In genomic region chr1:106407963-106408440, GRCm38 (mm10) we compare ENCODE assay signal across 9 mouse cellular contexts.
A peak's percentile ranks its signal among the peaks of the same experiment; 100 is the strongest.
DNase-seq lines count a peak whose midpoint lies in the region; ATAC-seq lines count a peak whose summit lies in the region.
"Had no signal": no experiment of that assay in that cellular context is flagged by ENCODE, and none has a peak within 500 bp of the region (broad histone marks: within the 10 kb centered on the region; RNA-seq: fewer than 3 reads in every experiment).

No protein-coding gene starts in this region.

- DNase-seq in kidney, adult 18-20 months, result peak; percentile 43
- DNase-seq in fibroblast of lung, adult 2 months (ENCODE audit: low read depth), result peak; percentile 21
- peak; percentile 50 for DNase-seq in kidney, adult 9 months
- no peak for DNase-seq in layer of hippocampus, postnatal 25 days (ENCODE audit: extremely low spot score in 1 of 2, low spot score in 1 of 2)
- no peak for DNase-seq in liver, embryonic 11.5 days (ENCODE audit: low spot score)
- DNase-seq in spleen, postnatal 36 days (ENCODE audit: low spot score in 2 of 2), result no peak

- 60% methylated on average over 7 of the region's 7 CpGs for WGBS in kidney, embryonic 15.5 days
- WGBS in liver, embryonic 11.5 days, result 41% methylated on average over 7 of the region's 7 CpGs

- no peaks in the 10 kb centered on the region for H3K27me3 ChIP-seq in kidney, embryonic 15.5 days
- H3K27me3 ChIP-seq in liver, embryonic 11.5 days (replicated peaks; ENCODE audit: control insufficient read depth, insufficient read depth, low read length), result no peaks in the 10 kb centered on the region
- H3K27me3 ChIP-seq: hindbrain, embryonic 15.5 days had no signal

- H3K36me3 ChIP-seq in kidney, embryonic 15.5 days, result no peaks in the 10 kb centered on the region
- H3K36me3 ChIP-seq in liver, embryonic 11.5 days (ENCODE audit: control insufficient read depth, insufficient read depth, low read length), result no peaks in the 10 kb centered on the region
- H3K36me3 ChIP-seq: hindbrain, embryonic 15.5 days had no signal

- H3K4me2 ChIP-seq in kidney, embryonic 15.5 days, result no peak overlapping the region
- H3K4me2 ChIP-seq in liver, embryonic 11.5 days, result no peak overlapping the region
- H3K4me2 ChIP-seq: hindbrain, embryonic 15.5 days had no signal

- ATAC-seq in kidney, embryonic 15.5 days (replicated peaks; ENCODE audit: low FRiP score), result no peak
- peak; percentile 91 for ATAC-seq in megakaryocyte progenitor cell, adult 5-6 weeks (replicated peaks; ENCODE audit: poor library complexity)
- no peak for ATAC-seq in liver, embryonic 11.5 days (replicated peaks; ENCODE audit: low FRiP score)

- no peak overlapping the region for H3K27ac ChIP-seq in kidney, embryonic 15.5 days
- H3K27ac ChIP-seq in liver, embryonic 11.5 days (ENCODE audit: low read depth, low read length), result no peak overlapping the region
- H3K27ac ChIP-seq: hindbrain, embryonic 15.5 days had no signal

- no peak overlapping the region for H3K4me3 ChIP-seq in kidney, embryonic 15.5 days (replicated peaks)
- H3K4me3 ChIP-seq in liver, embryonic 11.5 days (ENCODE audit: low read depth, low read length), result no peak overlapping the region
- H3K4me3 ChIP-seq: hindbrain, embryonic 15.5 days had no signal

- no peaks in the 10 kb centered on the region for H3K4me1 ChIP-seq in kidney, embryonic 15.5 days
- H3K4me1 ChIP-seq in liver, embryonic 11.5 days (replicated peaks; ENCODE audit: control insufficient read depth, insufficient read depth, low read length), result no peaks in the 10 kb centered on the region
- H3K4me1 ChIP-seq: hindbrain, embryonic 15.5 days had no signal

- H3K9me3 ChIP-seq in kidney, embryonic 15.5 days (replicated peaks), result no peaks in the 10 kb centered on the region
- H3K9me3 ChIP-seq in liver, embryonic 11.5 days (ENCODE audit: control insufficient read depth, low read length), result no peaks in the 10 kb centered on the region
- H3K9me3 ChIP-seq: hindbrain, embryonic 15.5 days had no signal

- no peak overlapping the region for H3K9ac ChIP-seq in kidney, embryonic 15.5 days
- H3K9ac ChIP-seq in liver, embryonic 11.5 days (ENCODE audit: low read depth, low read length), result no peak overlapping the region
- H3K9ac ChIP-seq: hindbrain, embryonic 15.5 days had no signal

Comparison
In these comparisons a context has a peak if more than half of its experiments do, and no peak if none do; other contexts are left out.
1. DNase-seq: peak in kidney, adult 18-20 months (single experiment), fibroblast of lung, adult 2 months (single experiment) and kidney, adult 9 months (single experiment); none in layer of hippocampus, postnatal 25 days (0 of 2), liver, embryonic 11.5 days (single experiment) and spleen, postnatal 36 days (0 of 2).